ENCODE assay signal across 13 mouse cellular contexts in the genomic region with DNA sequence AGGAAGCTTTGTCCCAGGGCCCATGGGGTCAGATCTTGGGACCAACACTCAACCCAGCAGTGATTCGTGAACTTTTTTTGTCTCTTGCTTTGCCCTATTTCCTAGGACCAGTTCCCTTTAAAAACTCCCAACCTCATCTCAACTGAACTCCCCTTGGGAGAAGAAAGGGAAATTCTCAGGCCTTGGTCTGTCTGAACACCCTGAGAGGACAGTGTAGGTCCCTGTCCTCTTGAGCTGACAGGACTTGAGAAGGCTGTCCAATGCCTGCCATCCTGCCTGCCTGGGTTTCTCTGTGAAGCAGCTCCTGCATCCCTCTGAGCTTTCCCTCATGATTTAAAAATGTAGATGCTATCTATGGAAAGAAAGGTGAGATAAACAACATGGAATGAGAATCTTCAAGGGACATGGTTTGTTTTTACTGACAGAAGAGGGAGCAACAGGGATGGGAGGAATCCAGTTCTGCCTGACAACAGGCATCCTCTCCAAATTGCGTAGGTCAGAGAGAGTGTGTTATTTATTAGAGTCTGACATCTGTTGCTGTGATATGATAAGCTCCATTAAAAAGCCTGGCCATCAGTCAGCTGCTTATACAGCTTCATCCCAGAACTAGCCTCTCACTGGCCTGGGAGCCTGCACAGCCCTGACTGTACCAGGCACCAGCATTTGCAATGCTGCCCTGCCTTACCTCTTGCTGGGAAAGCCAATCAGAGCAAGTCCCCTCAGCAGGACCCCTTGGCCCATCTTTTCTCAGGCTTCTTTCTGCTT.
DNase-seq lines count a peak whose midpoint lies in the region; ATAC-seq and TF ChIP-seq lines count a peak whose summit lies in the region.
"Had no signal": no experiment of that assay in that cellular context is flagged by ENCODE, and none has a peak within 500 bp of the region (broad histone marks: within the 10 kb centered on the region; RNA-seq: fewer than 3 reads in every experiment).

No protein-coding gene starts in this region.

- H3K36me3 ChIP-seq in kidney, postnatal 0 days (ENCODE audit: insufficient read depth, low read length): no peaks in the 10 kb centered on the region
- no peaks in the 10 kb centered on the region for H3K36me3 ChIP-seq in lung, postnatal 0 days (ENCODE audit: insufficient read depth, low read length)
- H3K36me3 ChIP-seq in limb, embryonic 15.5 days: no peaks in the 10 kb centered on the region
- H3K36me3 ChIP-seq: heart, embryonic 13.5 days had no signal

- no peak overlapping the region for H3K4me3 ChIP-seq in kidney, postnatal 0 days (replicated peaks; ENCODE audit: low read depth, low read length)
- H3K4me3 ChIP-seq in lung, postnatal 0 days (ENCODE audit: low read depth, low read length): no peak overlapping the region
- H3K4me3 ChIP-seq in lung, adult 2 months (replicated peaks; ENCODE audit: extremely low read depth, low read depth, low read length): no peak overlapping the region
- H3K4me3 ChIP-seq in limb, embryonic 15.5 days: no peak overlapping the region
- H3K4me3 ChIP-seq: erythroblast, embryonic 14.5 days; heart, embryonic 13.5 days had no signal

- no peak overlapping the region for H3K9ac ChIP-seq in kidney, postnatal 0 days (ENCODE audit: low read depth, low read length)
- no peak overlapping the region for H3K9ac ChIP-seq in lung, postnatal 0 days (replicated peaks; ENCODE audit: low read depth)
- H3K9ac ChIP-seq in limb, embryonic 15.5 days: no peak overlapping the region
- H3K9ac ChIP-seq: heart, embryonic 13.5 days had no signal

- H3K9me3 ChIP-seq in kidney, postnatal 0 days (replicated peaks; ENCODE audit: low read length): no peaks in the 10 kb centered on the region
- no peaks in the 10 kb centered on the region for H3K9me3 ChIP-seq in lung, postnatal 0 days (ENCODE audit: low read length)
- H3K9me3 ChIP-seq in limb, embryonic 15.5 days: no peaks in the 10 kb centered on the region
- H3K9me3 ChIP-seq: heart, embryonic 13.5 days had no signal

- 76% methylated on average over 2 of the region's 2 CpGs for WGBS in kidney, postnatal 0 days
- WGBS in lung, postnatal 0 days: 71% methylated on average over 2 of the region's 2 CpGs
- WGBS in lung, adult 2 months: 69% methylated on average over 2 of the region's 2 CpGs
- 64% methylated on average over 2 of the region's 2 CpGs for WGBS in limb, embryonic 15.5 days

- H3K27me3 ChIP-seq in kidney, postnatal 0 days (ENCODE audit: insufficient read depth, low read length): no peaks in the 10 kb centered on the region
- no peaks in the 10 kb centered on the region for H3K27me3 ChIP-seq in lung, postnatal 0 days (replicated peaks; ENCODE audit: insufficient read depth, low read length)
- H3K27me3 ChIP-seq in limb, embryonic 15.5 days: no peaks in the 10 kb centered on the region
- H3K27me3 ChIP-seq: heart, embryonic 13.5 days had no signal

- DNase-seq in kidney, postnatal 0 days (ENCODE audit: low spot score): no peak
- no peak for DNase-seq in kidney, postnatal 4 days
- DNase-seq in lung, postnatal 0 days (ENCODE audit: low spot score): peak; percentile 36
- no peak for DNase-seq in lung, adult 2 months
- peak; percentile 32 for DNase-seq in yolk sac, embryonic 10.5 days (ENCODE audit: low spot score)
- no peak for DNase-seq in adrenal gland, adult 2 months
- DNase-seq: adrenal gland, postnatal 36 days; cerebellum, adult 11-12 months; right cerebral cortex, postnatal 25 days had no signal

- H3K27ac ChIP-seq in kidney, postnatal 0 days: peak overlapping the region; percentile 47
- H3K27ac ChIP-seq in lung, postnatal 0 days (ENCODE audit: low read length): peak overlapping the region; percentile 43; the same call in 1 of the 2 replicates
- H3K27ac ChIP-seq in limb, embryonic 15.5 days: peak overlapping the region; percentile 71
- H3K27ac ChIP-seq: heart, embryonic 13.5 days; hindbrain, postnatal 0 days had no signal

- TF ChIP-seq CTCF in kidney, postnatal 0 days (IDR thresholded peaks at IDR 0.05; ENCODE audit: low read depth): no peak
- no peak for TF ChIP-seq CTCF in lung, postnatal 0 days (IDR thresholded peaks at IDR 0.05)
- TF ChIP-seq CTCF in lung, adult 2 months (IDR thresholded peaks at IDR 0.05; ENCODE audit: insufficient read depth, low read length): no peak

- no peak for TF ChIP-seq EP300 in lung, postnatal 0 days (IDR thresholded peaks at IDR 0.05)

- TF ChIP-seq POLR2A in lung, adult 2 months (IDR thresholded peaks at IDR 0.05; ENCODE audit: borderline replicate concordance, extremely low read depth, low read depth, low read length): no peak

- H3K4me2 ChIP-seq in kidney, postnatal 0 days (ENCODE audit: low read length): no peak overlapping the region
- H3K4me2 ChIP-seq in lung, postnatal 0 days (replicated peaks; ENCODE audit: low read depth, low read length): no peak overlapping the region
- H3K4me2 ChIP-seq in limb, embryonic 15.5 days: no peak overlapping the region
- H3K4me2 ChIP-seq: heart, embryonic 13.5 days had no signal

- ATAC-seq in kidney, postnatal 0 days (replicated peaks; ENCODE audit: low FRiP score, low read depth): no peak
- no peak for ATAC-seq in lung, postnatal 0 days
- ATAC-seq in limb, embryonic 15.5 days (ENCODE audit: insufficient number of reproducible peaks, low FRiP score, low TSS enrichment, low read depth): no peak
- ATAC-seq: hindbrain, postnatal 0 days had no signal

- H3K4me1 ChIP-seq in kidney, postnatal 0 days (replicated peaks; ENCODE audit: insufficient read depth, low read length): 0 out of 2 replicates have a peak, but pooled peaks cover 3% of the 10 kb centered on the region
- peaks cover 10% of the 10 kb centered on the region; the same call in 1 of the 2 replicates for H3K4me1 ChIP-seq in lung, postnatal 0 days (ENCODE audit: insufficient read depth, low read depth, low read length)
- H3K4me1 ChIP-seq in lung, adult 2 months (ENCODE audit: control insufficient read depth, insufficient read depth, low read length): no peaks in the 10 kb centered on the region; the same call in 1 of the 2 replicates
- H3K4me1 ChIP-seq in limb, embryonic 15.5 days: peaks cover 8% of the 10 kb centered on the region; the same call in 1 of the 2 replicates

Comparison
In these comparisons a context has a peak if more than half of its experiments do, and no peak if none do; other contexts are left out.
1. DNase-seq: peak in lung, postnatal 0 days (single experiment) and yolk sac, embryonic 10.5 days (single experiment); none in kidney, postnatal 0 days (single experiment), kidney, postnatal 4 days (0 of 2), lung, adult 2 months (single experiment) and adrenal gland, adult 2 months (single experiment).
2. Peak in every context shown above with its lines, with median percentiles within 50 percentile points of each other: H3K27ac ChIP-seq.